Mouse (Mus musculus) cortical plate, adult 2 months (tissue): ENCODE measurements around the gene Dnah6.

Source experiments
- CTCF ChIP-seq: fragments of 200-500 bp; IDR thresholded peaks from 2 replicates; pipeline ENCODE4 v1.5.1; 2011; ENCODE audit warnings: mild to moderate bottlenecking, control low read depth, low read length; ENCODE audit not compliant: insufficient read depth; ENCODE audit errors: extremely low read depth
- POLR2A ChIP-seq: fragments of 200-500 bp; IDR thresholded peaks from 2 replicates; pipeline ENCODE4 v1.6.1; 2011; ENCODE audit warnings: mild to moderate bottlenecking, low read length, control low read depth; ENCODE audit not compliant: insufficient read depth; ENCODE audit errors: extremely low read depth

DNA sequence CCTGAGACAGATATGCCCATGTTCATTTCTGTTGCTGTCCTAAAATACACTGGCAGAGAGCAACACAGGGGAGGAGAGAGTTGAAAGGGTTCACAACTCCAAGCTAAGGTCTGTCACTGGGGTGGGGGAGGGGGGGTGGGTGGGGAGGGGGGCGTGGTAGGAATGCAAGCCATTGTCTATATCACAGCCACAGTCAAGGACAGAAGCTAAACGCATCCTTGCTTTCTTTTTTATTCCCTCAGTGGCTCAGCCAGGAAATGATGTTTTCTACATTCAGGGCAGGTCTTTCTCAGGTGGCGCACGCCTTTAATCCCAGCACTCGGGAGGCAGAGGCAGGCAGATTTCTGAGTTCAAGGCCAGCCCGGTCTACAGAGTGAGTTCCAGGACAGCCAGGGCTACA lies 30.7 kb downstream of the Dnah6 start:
- TF ChIP-seq CTCF (no peak), POLR2A (no peak)
